Mouse (Mus musculus) left cerebral cortex, postnatal 36 days (tissue): ENCODE results near the gene H2-DMa. TPM values are rescaled to one million over a fixed set of nuclear protein-coding genes. Genes with fewer than 3 reads are reported as not detected.
"Not testable (repeated sequence)": the region's sequence is repeated elsewhere in the genome, so short reads cannot be mapped to it uniquely, and the experiment has no call there.

ENCODE experiments used
- DNase-seq, 2 experiments: peaks; one replicate each; pipeline ENCODE4 v3.0.0; 2021 to 2022; ENCODE audit warnings: low spot score in 2 of 2, mixed read lengths in 1 of 2
- intact Hi-C: fragments of 180-260 bp; cut with DNase I; formaldehyde crosslinking; loops from one replicate; pipeline ENCODE4 v1.15.1; 2025
- total RNA-seq, 2 experiments: library from RNA; stranded (reverse); gene quantifications; 2 replicates each; pipeline ENCODE4 v1.2.3; 2021

Gene H2-DMa
- total RNA-seq, 2 experiments from 2014 or later = 26.1 to 28.5 TPM

DNA sequence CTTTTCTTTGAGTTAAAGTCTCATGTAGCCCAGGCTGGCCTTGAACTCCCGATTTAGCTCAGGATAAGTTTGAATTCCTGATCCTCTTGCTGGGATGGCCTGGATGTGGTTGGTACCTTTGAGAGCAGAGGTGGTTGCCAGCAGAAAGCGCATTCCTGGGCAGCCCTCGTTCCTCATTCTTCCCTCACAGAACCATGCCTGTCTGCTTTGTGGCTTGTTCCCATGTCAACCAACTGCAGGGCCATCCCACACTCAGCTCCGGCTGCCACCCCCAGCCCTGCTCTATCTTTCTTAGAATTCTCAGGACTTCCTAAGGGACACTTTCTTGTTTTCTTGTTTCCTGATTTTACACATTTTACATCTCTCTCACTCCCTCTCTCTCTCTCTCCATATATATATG is 22.1 kb downstream of the H2-DMa start:
- DNase-seq = peak in 1 of 2 experiments; percentile 45
- intact Hi-C loops = no loop called here

DNA sequence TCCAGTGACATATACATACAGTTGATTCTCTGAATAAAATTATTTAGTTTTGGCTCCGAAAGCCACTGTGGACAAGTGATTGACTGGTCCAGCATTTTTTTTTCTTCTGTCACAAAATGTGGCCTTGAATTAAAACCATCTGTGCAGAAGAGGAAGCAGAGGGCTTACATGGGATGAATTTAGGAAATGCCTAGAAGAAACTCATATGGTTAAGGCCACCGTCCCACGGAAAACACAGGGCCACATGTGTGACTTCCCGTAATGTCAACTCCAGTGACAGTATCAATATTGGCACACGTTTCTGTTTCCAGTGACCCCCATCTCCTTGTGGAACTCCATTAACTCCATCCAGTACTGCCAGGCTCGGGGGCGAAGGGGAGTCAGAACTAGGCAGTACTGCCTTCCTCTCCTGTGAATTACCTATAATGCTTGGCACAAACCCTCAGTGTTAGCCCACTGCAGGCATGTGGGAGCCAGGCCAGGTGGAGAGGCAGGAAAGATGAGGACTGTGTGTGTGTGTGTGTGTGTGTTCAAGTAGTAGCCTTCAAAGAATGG is 23.2 kb downstream of the H2-DMa start:
- no peak for DNase-seq
- intact Hi-C loops = no loop called here

DNA sequence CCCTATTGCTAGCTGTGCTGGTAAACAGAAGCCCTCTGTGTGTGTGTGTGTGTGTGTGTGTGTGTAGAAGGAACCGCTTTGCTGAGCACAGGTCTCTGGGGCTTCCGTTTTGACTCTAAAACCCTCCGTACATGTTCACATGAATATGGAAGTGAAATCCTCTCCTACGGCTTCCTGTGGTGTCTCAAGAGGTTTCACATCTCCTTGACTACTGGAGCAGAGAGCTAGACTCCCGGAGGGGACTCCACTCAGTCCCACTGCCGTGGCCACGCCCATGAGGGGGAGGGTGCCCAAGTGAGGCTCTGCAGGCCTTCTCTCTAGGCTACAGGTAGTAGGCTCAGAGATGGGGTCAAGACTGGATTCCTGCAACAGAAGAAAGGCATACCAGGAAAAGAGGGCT is 23.7 kb downstream of the H2-DMa start, which contains the start of gene H2-DMb2:
TSS of gene H2-DMb2 (plus strand) at position 275 of the 400 bp plus-strand sequence.
- intact Hi-C loops = no loop called here
- DNase-seq = no peak

DNA sequence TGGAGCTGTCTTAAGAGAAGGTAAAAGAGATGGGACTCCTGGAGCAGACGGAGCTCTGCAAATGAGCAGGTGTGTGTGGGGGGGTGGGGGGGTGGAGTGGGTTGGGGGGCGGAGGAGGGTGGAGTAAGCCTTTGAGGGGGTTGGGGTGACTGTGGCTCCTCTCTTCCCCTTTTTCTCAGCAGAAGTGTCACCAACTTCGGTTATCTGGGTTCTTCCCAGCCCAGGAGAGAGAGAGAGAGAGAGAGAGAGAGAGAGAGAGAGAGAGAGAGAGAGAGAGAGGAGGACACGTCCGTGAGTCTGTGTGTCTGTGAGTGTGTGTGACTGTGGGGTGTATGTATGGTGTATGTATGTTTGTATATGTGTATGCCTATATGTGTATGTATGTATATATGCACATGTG is 24.1 kb downstream of the H2-DMa start:
- intact Hi-C loops = no loop called here

DNA sequence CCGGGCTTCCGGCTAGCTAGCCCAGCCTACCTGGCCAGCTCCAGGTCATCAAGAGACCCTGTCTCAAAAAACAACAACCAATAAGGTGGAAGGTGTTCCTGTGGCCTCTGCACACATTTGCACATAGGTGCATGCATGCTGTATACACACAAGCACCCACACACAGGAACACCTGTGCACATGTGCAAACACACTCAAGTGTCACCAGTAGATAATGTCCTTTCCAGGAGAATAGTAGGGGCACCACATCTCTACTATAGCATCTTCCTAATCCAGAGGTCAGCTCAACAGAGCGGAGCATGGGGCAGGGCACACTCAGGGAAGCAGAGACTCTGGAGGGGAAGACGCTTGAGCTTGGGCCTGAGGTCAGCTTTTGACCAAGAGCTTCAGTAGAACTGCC is 24.9 kb downstream of the H2-DMa start:
- DNase-seq, intact Hi-C loops: not testable (repeated sequence)

More for the DNA sequence above, 24.1 kb downstream of the H2-DMa start:
- DNase-seq = no peak

DNA sequence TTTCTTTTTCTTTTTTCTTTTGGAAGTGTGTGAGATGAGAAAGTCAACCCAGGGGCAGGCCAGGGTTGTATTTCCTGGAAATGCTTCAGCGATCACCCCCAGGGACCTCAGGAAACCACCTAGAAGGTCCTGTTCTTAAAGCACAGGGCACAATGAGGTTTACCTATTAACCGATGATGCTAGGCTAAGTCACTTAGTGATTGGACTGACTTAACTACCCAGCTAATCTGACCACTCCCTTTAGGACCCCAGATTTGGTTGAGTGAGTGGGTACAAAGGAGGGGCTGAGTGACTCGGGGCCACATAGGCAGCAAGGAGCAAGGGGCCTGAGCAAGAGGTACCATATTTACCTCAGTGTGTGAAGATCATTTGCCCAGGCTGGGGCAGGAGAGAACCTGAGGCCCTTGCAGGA is 25.6 kb downstream of the H2-DMa start:
- intact Hi-C loops = no loop called here
- DNase-seq = no peak

DNA sequence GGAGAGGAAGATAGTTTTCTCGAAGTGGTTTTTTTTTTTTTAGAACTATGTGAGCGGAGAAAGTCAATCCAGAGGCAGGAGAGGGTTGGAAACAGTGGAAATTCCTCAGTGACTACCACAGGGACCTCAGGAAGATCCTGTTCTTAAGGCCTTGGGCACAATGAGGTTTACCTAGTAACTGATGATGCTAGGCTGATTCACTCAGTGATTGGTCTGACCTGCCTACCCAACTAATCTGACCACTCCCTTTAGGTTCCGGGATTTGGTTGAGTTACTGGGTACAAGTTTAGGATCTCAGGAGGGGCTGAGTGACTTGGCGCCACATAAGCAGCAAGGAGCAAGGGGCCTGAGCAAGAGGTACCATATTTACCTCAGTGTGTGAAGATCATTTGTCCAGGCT is 33.6 kb downstream of the H2-DMa start, which contains the start of gene H2-DMb1:
TSS of gene H2-DMb1 (plus strand) at position 150 of the 400 bp plus-strand sequence.
- DNase-seq = no peak

DNA sequence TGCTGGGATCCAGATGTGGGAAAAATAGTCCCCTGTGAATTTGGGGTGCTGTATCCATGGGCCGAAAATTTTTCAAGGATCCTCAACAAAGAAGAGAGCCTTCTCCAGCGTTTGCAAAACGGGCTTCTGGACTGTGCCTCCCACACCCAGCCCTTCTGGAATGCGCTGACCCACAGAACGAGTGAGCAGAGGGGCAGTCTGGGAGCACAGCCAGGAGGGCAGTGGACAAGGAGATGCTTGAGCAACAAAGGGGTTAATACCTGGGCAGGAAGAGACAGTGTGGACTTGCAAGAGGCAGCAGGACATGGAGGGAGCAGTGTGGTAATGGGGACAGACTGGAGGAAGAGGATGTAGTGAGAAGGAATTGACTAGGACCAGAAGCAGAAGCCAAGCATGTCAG is 36.2 kb downstream of the H2-DMa start:
- DNase-seq = no peak
- intact Hi-C loops = no loop called here

More for the DNA sequence above, 33.6 kb downstream of the H2-DMa start, which contains the start of gene H2-DMb1:
- intact Hi-C loops = no loop called here

DNA sequence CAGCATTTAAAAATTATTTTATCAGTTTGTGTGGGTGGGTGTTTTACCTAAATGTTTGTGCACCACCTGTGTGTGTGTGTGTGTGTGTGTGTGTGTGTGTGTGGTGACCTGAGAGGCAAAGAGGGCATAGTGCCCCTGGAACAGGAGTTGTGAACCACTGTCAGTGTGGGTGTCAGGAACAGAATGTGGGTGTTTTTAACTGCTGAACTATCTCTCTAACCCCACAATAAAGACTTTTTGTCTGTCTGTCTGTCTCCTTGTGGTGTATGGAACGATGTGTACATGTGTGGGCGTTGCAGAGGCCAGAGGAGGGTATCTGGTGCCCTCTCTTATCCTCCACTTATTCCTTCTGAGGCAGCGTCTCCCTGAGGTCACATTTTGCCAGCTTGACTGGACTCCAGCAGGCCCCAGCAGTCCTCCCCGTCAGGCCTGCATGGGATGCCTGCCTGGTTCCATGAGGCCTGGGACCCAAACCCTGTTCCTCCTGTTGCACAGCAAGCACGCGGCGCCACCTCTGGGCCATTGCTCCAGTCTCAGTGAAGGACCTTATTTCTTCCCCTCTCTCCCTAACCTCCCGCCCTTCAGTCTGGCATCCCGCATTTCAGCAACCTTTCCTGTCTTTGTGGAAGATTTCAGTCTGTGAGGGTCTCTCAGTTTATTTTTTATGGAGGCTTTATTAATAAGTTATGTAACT is 45.0 kb downstream of the H2-DMa start:
- intact Hi-C loops = no loop called here

DNA sequence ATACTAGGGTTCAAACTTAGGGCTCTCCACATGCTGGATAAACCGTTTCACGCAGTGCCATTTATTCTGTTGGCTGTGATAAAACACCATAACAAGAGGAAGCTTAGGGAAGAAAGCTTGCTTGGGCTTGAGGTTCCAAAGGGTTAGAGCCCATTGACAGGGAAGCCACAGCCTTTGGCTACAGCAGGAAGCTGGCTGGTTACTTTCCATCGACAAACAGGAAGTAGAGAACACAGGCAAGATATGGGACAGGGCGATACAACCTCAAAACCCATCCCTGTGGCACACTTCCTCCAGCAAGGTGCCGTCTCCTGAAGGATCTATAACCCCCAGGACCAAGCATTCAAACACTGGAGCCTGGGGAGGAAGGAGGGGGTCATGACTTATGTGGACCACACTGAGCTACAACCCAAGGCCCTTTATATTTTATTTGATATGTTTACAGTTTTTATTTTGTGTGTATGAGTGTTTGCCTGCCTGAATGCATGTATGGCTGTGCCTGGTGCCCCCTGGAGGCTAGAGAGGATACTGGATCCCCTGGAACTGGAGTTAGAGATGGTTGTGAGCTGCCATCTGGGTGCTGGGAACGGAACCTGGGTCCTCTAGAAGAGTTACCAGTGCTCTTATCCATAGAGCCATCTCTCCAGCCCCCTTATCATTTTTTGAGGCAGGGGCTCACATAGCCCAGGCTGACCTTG is 45.8 kb downstream of the H2-DMa start:
- intact Hi-C loops = loop anchor here (5.0 kb wide), 3 partner anchors 33 to 88 kb away; no protein-coding TSS in a partner anchor
- DNase-seq = no peak

More for the DNA sequence above, 45.0 kb downstream of the H2-DMa start:
- no peak for DNase-seq

DNA sequence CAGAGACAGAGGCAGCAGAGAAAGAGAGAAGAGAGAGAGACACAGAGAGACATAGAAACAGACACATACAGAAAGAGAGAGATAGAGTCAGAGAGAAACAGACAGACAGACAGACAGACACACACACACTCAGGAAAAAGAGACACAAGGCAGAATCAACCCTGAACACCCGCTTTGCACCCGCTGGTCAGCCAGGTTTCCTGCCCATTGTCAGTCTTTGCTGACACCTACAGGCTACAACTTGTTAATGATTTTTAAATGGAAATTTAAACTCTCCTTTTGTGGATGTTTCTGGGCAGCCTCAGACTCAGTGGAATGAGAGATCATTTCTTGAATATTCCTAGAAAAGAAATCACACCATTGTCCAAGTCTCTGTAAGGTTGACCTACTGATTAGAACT is 49.9 kb downstream of the H2-DMa start:
- no peak for DNase-seq
- intact Hi-C loops = loop anchor here (5.0 kb wide), 3 partner anchors 37 to 92 kb away; no protein-coding TSS in a partner anchor

DNA sequence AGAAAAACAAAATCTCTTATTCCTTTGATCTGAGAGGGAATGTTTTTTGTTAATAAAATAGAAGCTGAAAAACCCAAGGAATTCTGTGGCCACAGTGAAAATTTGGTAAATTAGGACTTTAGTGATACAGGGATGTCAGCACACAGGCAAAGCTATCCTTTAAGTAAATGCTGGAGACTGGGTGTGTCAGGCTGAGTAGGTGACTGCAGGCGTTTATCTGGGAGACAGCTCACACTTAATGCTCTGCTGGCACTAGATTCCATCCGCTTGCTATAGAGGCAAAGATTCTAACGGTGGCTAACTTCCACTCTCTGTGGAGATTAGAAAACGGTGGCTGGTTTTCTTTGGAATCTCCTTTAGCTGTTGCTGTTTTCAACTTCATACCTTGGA is 51.1 kb downstream of the H2-DMa start:
- intact Hi-C loops = loop anchor here (1.0 to 2.0 kb wide), 3 partner anchors 34 to 240 kb away; no protein-coding TSS in a partner anchor
- DNase-seq = no peak

DNA sequence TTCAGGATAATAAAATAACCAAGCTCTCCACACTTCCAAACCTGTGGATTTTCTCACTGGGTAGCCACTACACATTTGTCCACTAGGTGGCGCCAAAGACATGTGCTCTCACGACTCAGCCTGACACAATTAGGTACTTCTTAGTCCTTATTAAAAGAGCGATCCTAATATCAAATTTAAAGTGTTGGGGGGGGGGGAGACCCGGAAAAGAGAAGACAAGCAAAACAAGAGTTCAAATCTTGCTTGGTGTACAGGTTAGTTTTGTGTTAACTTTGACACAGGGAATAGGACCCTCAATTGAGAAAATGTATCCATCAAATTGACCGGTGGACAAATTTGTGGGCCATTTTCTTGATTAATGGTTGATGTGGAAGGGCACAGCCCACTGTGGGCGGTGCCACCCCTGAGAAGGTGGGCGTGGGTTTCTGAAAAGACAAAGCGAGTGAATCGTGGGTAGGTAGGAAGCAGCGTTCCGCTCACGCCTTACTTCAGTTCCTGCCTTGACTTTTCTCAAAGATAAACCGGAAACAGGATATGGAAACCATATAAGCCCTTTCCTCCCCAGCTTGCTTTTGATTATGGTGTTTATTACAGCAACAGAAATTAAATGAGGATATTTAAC is 51.6 kb downstream of the H2-DMa start:
- intact Hi-C loops = loop anchor here (1.0 to 2.0 kb wide), 3 partner anchors 34 to 240 kb away; no protein-coding TSS in a partner anchor
- DNase-seq = peak; percentile 61 to 77

DNA sequence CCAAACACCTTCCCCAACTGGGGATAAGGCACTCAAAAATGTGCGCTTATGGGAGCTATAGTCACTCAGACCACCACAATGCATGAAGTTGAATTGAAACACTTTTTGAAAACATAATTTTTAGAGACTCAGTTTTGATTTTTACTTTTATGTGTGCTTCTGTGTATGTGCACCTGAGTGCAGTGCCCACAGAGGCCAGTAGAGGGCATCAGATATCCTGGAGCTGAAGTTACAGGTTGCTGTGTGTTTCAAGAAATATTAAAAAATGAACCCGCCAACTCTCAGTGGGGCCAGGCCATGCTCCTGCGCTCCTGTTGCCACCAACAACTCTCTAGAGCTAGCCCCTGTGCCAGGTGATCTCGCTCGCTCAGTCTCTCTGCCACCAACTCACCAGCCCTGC is 53.2 kb downstream of the H2-DMa start:
- DNase-seq = no peak
- intact Hi-C loops = no loop called here

DNA sequence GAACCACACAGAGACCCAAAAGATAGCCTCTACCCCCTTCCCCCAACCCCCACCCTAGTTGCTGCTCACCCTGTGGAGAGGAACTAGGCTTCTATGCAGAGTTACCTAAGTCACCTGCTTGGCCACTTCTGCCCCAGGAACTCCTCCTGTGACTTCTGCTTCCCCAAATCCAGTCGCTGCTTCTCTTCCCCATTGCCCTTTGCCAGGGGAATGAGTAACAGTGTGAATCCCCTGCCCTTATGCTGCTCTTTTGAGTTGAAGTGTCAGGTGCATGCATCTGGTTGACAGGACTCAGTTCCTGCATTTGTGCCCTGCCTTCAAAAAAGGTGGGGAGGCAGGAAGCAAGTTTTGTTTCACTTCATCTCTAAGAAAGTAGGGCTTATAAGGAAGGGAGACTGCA is 54.7 kb downstream of the H2-DMa start:
- DNase-seq = no peak
- intact Hi-C loops = no loop called here

DNA sequence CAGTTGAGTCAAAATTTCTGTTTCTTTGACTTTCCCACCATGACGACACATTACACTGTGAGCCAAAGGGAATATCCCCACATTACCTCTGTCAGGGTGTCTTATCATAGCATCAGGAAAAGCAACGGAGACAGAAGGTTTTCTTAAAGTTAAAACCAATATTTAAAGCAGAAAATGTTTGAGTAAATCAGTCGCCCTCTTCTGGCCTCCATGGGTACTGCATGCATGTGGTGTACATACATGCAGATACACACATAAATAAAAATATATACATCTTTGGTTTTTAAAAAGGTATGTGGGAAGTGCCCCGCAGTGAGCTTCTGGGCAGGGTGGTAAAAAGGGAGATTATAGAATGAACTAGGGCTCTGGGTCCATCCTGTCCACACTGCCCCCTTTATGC is 57.8 kb downstream of the H2-DMa start:
- intact Hi-C loops = no loop called here

DNA sequence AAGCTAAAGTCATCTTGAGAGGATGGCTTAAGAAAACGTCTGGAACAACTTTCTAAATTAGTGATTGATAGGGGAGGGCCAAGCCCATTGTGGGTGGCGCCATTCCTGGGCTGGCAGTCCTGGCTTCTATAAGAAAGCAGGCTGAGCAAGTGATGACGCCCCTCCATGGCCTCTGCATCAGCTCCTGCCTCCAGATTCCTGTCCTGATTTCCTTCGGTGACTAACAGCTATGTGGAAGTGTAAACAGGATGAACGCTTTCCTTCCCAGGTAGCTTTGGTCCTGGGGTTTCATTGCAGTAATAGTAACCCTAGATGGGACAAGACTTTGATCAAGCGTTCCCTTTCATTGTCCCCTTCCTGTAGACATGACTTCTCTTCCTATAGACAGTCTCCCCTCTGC is 59.7 kb downstream of the H2-DMa start:
- intact Hi-C loops = no loop called here
- DNase-seq = no peak

More for the DNA sequence above, 57.8 kb downstream of the H2-DMa start:
- DNase-seq = no peak

DNA sequence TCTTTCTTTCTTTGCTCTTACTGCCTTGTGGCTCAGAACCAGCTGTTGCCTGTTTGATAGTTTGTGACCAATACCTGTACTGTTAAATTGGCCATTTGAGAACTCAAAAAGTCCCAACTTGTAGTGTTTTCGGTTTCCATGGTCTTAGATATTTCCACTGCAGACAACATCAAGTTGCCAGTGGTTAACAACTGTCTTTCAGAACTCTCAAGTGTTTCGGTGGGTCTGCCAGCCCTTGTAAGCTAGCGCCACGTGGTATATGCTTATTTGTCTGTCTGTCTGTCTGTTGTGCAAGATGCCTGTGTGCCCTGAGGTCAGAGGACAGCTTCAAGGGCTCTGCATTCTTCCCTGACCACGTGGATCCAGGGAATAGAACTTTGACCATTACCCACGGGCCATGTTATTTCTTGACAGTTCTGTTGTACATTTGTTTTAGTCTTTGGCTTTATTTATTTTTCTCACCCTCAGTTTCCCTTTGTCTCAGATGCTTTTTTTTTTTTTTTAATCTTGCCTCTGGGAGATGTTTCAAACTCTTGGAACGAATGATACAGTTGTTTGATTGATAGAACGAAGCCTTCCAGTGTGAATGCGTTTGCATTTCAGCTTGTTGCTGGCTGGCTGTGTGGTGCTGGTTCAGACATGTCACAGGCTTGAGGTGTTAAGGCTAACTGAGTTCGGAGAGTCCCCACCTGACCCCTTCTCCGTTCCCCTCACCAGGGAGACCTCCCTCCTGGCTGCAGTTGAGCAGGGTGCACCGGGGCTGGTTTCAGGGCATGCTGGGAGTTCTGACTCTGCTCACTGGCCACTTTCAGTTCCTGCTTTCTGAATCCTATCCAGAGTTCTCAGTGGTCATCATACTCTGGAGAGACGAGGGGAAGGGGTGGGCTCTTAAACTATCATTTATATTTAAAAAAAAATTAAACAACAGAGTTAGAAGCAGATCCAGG is 60.8 kb downstream of the H2-DMa start:
- no peak for DNase-seq
- intact Hi-C loops = no loop called here
